Mouse (Mus musculus): ENCODE results near the gene Gm36028. TPM values are rescaled to one million over a fixed set of nuclear protein-coding genes. Genes with fewer than 3 reads are reported as not detected.

Gene Gm36028
- polyA plus RNA-seq, 1 experiment from 2014 or later, result not detected

Other genes with a start within 250 kb of the Gm36028 start
- gene Ndufb4, start 206.7 kb downstream of the Gm36028 start, polyA plus RNA-seq (2014; fragmentation: Nextera tagmentation; extraction: Ambion mirVana), result 62.5 and 69.3 TPM in 2 replicates
- gene Fstl1, start 84.3 kb downstream of the Gm36028 start, polyA plus RNA-seq (2014; fragmentation: Nextera tagmentation; extraction: Ambion mirVana), result 519 and 542 TPM in 2 replicates
- gene Lrrc58, start 7.2 kb upstream of the Gm36028 start, polyA plus RNA-seq (2014; fragmentation: Nextera tagmentation; extraction: Ambion mirVana), result 61.2 and 64.2 TPM in 2 replicates
- gene Gpr156, start 55.4 kb upstream of the Gm36028 start, polyA plus RNA-seq (2014; fragmentation: Nextera tagmentation; extraction: Ambion mirVana), result 0.21 and 0.39 TPM in 2 replicates
- gene Gsk3b, start 227.9 kb upstream of the Gm36028 start, polyA plus RNA-seq (2014; fragmentation: Nextera tagmentation; extraction: Ambion mirVana), result 80.0 and 81.2 TPM in 2 replicates

All from stomach, embryonic 14.5 days (tissue).